Mouse (Mus musculus): ENCODE data around the gene Smarcc1.
"Not testable (repeated sequence)": the region's sequence is repeated elsewhere in the genome, so short reads cannot be mapped to it uniquely, and the experiment has no call there.

Gene Smarcc1

DNA sequence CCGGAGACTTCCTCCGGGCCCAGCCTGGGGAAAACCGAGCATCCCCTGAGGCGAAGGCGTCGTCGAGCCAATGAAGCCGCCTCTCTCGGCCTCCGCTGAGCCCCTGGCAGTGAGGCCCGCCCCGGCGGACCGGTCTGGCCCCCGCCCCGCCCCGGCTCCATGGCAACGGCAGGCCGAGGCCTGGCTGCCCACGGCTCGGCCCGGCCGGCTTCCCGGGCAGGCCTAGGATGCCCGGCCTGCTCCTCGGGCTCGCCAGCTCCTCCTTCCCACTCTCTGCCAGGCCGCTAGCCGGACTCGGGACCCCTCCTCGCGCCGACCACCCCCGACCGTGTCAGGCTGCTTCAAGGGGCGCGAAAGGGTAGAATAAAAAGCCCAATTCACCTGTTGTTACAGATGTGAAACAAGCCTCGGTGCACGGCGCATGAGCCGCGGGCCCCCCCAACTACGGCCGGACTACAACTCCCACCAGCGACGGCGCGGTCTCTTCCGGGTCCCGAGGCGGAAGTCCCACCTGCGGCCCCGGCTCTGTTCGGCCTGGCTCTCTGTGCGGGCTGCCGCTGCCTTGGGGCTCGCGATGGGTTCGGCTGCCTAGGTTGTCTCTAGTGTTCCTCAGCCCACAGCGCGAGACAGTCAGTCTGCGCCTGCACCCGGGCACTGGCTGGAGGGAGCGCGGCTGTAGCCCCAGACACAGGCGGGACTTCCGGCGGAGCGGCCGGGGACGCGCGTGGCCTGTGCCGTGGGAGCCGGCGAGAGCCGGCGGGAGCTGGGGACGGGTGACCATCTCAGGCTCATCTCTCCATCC, at the start of gene Smarcc1:
Gene Smarcc1, plus strand, starts transcription at position 732 of the 802 bp plus-strand sequence.
- peak; percentile 88 for DNase-seq

DNA sequence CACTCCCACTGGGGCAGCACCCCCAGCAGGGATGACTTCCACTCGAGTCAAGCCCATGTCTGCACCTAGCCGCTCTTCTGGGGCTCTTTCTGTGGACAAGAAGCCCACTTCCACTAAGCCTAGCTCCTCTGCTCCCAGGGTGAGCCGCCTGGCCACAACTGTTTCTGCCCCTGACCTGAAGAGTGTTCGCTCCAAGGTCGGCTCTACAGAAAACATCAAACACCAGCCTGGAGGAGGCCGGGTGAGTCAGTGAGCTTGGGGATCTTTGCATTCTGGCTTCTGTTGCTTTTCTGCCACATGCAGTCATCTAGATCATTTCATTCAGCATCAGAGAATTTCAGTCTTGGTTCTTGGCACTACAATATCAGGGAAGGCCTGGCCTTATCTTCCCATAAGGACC, 48.8 kb upstream of the Smarcc1 start:
- no peak for DNase-seq

DNA sequence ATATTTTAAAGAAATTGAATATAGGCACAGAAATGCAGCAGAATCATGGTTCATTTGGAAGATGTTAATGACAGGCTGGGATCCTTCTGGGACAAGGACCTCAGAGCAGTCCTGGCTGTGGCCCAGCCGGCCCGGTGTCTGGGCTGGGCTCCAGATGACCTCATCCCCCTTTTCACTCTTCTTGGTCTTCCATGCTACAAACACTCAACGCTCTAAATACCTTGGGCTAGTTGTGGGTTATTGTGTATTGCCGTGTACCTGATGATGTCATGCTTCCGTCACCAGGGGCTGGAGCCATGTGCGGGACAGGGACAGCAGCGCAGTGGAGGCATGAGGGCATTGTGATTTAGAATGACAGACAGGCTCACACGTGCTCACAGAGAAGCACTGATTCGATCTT, 47.1 kb upstream of the Smarcc1 start:
- DNase-seq = peak; percentile 41

DNA sequence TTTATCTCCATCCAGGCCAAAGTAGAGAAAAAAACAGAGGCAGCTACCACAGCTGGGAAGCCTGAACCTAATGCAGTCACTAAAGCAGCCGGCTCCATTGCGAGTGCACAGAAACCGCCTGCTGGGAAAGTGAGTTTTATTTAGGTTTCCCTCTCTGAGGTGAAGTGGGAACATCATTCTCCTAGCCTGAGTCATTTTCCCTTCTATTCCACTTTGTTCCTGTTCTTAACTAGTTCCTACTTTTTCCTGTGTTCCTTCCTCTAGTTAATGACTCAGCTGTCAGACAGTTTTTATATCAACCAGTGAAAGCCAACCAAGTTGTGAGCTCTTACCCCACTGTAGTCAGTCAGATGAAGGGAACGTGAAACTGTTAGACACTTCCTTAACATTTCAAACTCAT, 46.5 kb upstream of the Smarcc1 start:
- DNase-seq = no peak

DNA sequence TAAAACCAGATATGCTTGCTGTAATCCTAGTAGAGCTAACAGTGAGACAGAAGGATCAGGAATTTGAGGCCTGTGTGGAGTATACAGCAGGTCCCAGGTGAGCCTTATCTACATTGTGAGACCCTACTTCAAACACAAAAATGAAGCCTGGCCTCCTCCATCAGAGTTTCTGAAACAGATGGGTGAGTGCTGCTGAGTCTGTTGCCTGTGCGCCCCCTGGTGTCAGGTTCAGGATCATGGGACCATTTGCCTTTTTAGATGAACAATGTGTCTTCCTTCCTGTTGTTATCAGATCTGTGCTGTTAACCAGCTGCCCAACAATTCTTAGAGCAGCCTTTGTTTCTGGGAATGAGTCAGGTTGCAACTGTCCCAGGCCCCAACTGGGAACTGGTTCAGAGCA, 45.7 kb upstream of the Smarcc1 start:
- DNase-seq = peak; percentile 51

DNA sequence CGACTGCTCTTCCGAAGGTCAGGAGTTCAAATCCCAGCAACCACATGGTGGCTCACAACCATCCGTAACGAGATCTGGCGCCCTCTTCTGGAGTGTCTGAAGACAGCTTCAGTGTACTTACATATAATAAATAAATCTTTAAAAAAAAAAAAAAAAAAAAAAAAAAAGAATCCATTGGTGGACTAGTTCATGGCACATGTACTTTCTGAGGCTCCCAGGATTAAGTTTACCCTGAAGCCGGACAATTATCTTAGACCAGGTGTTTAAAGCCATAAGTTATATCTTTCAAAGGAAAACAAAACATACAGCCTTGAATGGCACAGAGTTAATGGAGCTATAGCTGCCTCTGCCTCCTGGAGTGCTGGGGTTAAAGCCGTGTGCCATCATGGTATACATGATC, 41.0 kb upstream of the Smarcc1 start:
- not testable (repeated sequence) for DNase-seq

DNA sequence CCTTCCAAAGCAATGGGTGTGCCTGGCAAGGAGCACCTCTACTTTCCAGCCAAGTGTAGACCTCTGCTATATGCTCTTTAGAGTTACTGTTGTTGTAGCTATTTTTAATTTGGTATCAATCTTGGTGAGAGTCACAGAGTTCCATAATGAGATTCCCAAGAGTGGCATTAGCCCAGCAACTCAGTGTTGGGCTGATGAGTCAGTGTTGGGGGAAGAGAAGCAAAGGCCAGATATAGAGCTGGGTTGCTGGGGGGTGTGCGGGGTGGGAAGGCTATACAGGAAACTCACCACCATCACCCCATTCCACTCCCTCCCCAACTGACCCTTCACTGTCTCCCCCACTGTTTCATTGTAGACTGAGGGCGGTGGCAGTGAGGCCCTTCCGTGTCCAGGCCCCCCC, 36.4 kb upstream of the Smarcc1 start:
- DNase-seq = no peak

DNA sequence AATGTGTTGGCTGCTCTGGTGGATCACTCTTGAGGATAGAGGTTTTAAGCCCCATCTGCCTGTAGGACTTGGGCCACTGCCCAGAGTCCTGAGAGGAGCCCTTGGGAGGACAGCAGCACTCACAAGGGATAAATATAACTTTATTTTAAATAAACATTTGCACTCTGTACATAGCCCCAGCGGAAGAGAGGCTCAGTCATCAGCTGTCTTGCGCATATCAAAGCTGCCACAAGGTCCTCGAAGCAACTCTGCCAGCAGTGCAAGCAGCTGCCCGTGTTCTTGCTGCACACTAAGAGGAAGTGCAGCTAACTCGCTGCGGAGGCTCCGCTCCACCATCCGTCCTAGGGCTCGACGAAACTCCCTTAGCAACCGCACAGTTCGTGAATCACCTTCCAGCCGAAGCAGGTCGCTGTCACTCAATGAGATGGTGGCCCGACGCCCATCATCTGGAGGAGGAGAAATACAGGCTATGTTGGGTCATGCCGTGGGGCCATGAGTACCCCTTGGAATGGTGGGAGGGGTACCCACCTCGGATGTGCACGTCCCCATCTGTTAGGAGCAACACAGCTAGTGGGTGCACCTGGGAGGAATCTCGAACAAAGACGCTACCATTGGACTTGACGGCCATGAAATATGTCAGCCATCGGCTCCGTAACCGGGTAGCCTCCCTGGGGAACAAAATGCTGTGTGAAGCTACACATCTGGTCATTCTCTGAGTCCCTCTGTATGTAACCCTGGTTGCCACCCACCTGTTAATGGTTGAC, 33.1 kb upstream of the Smarcc1 start:
- DNase-seq = no peak

DNA sequence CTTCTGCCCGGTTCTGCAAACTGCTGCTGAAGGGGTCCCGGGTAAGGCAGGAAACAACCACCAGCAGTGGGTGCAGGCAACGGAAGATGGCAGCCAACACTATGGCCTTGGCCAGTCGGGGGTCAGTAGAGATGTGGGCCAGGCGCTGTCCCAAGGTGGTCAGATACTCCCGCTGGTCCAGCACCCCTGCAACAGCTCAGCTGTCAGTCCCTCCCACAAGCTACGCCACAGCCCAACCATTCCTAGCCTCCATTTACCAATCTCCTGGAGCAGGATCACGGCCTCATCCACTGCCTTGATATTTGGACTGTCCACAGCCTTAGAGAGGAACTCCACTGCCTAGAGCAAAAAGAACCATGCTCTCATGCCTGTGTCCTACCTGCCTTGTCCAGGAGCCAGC, 31.8 kb upstream of the Smarcc1 start:
- DNase-seq = no peak

DNA sequence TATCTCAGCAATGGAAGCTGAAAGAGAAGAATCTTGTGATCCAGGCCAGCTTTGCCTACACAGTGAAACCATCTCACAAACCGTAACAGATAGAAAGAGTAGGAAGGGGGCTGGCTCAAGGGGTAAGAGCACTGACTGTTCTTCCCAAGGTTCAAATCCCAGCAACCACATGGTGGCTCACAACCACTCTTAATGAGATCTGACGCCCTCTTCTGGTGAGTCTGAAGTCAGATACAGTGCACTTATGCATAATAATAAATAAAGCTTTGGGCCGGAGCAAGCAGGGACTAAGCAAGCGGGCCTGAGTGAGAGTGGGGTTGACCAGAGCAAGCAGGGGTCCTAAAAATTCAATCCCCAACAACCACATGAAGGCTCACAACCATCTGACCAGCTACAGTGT, 24.2 kb upstream of the Smarcc1 start:
- no peak for DNase-seq

DNA sequence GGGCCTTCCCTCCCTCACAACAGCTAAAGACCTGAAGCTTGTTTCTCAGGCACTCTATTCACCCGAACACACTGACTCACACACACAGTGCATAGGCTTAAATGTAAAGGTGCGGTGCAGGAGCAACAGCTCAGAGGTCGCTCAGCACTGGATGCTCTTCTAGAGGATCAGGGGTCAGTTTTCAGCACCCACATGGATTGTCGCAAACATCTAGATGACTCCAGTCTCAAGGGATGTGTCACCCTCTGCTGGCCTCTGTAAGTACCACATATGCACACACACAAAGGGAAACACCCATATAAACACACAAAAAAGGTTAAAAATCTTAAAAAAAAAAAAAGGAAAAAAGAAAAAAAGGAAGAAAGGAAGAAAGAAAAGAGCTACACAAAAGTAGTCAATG, 22.7 kb upstream of the Smarcc1 start:
- no peak for DNase-seq

DNA sequence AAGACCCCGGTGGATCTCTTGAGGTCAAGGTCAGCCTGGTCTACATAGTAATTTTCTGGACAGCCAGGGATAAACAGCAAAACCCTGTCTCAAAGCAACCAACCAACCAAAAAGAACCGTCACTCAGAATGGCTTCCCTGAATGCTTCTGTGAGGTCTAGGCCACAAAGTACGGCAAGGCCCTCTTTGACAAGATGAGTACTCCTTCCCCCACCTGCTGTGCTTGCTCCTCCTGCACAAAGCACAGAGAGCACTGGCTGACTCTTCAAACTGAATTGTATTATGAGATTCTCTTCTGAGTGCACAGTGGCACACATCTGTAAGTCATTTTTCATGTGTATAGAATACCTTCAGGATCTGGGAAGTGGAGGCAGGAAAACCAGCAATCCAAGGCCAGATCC, 19.7 kb upstream of the Smarcc1 start:
- no peak for DNase-seq

DNA sequence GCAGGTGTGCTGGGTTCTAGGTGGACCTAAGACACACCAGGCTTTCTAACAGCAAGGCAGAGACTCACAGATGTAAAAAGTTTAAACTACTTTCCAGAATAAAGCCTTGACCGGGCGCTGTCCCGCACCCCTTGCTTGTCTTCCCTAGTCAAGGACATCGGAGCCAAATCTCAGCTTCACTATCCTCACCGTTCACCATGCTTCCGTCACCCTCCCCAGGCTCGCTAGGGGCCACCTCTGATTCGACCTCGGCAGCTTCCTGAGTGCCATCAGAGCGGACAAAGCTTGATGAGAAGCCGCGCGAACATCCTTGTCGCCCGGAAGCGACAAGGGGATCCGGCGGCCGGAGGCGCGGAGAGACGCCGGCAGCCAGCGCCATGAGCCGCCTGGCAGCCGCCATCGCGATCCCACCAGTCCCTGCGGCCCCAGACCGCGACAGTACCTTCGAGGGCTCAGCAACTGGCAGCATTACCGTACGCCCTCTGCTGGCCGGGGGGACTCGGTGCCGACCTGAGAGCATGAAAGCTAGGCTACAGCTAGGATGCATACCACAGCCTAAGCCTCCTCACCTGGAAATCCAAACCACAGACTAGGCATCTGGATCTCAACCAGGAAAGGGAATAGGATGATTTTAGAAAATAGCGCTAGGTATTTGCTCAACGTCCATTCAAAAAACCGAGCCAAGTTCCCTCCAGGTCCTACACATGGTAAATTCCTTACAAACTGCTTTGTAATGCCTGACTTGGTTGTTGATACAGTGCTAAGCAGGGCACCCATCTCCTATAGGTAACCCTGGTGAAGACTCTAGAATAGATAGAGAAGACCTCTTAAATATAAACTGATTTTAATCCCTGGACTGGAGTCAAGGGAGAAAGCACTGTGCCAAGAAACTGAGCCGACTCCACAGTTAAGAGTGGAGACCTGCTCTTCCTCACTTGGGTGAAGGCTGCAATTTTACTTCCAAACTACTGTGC, 16.6 kb upstream of the Smarcc1 start:
- peak; percentile 88 for DNase-seq

DNA sequence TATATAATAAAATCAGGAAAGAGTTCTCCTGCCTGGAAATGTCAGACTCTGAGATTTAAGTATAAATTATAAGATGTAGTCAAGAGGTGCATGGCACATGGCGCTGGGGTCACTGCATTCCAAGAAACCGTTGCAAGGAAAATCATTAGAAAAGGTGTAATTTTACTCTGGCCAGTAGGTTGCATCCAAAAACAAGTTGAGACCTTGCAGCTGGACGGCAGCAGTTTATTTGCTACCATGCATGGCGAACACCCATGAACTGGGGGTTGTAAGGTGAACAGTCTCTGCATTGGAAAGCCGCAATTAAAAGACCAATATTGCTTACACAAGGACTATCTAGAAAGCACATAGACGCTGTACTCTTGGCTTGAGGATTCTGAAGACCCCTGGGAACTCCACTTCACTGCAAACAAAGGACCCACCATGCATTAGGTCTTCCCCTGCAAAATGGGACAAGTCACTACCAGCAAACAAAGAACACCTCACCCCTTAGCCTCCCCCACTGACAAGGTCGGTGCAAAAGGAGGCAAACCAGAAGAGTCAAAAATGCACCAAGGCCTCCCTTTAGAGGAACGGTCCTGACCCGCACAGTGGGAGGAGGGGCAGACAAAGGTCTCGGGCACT, 1.0 kb upstream of the Smarcc1 start:
- DNase-seq = no peak

DNA sequence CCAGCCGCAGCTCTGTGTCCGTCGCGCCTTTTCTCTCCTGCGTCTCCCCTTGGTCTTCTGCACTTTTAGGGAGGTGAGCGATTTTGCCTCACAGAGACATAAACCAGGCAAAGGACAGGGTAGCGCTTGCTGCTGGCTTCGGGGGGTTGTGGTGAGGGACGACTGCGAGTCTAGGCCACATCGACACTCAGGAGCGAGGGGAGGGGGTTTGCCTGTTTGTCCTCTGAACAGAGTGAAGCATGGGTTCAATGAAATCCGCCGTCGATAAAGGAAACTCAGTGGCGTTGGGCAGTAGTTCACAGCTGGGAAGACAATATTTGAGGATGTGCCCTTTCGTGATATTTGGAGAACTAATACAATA, 251 bp downstream of the Smarcc1 start, which contains the start of gene Dhx30:
Gene Dhx30, minus strand, starts transcription at position 52 of the 361 bp plus-strand sequence.
- DNase-seq = no peak

DNA sequence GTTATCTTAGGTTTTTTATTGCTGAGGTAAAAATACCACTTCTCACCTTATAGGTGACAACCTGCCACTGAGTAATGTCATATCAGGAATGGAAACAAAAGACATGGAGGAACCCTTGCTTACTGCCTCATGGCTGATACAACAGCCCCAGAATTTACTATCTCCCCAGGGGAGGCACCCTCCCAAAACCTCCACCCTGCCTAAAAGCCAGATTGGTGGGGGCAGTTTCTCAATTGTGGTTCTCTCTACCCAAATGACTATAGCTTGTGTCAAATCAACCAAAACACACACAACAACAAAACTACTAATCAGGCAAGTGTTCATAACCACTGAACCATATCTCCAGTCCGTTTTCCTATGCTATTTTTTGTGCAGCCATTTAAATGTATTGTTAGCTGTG, 741 bp downstream of the Smarcc1 start:
- no peak for DNase-seq

DNA sequence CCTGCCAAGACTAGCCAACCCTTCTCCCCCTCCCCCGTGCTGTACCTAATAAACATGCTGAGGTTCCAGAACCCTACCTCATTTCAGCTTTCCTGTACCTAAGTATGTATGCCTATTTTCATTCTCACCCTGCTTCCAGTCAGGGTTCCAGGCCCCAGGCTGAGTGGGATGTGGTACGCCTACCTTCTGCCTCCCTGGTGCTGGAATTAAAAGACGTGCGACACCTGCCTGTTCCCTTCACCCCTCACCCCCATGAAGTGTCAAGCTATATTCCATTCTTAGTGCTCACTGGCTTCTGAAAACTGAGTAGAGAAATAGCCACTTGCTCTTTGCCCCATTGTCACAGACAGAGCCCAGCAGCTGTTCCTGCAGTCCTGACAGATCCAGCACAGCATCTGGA, 3.9 kb downstream of the Smarcc1 start:
- DNase-seq = no peak

DNA sequence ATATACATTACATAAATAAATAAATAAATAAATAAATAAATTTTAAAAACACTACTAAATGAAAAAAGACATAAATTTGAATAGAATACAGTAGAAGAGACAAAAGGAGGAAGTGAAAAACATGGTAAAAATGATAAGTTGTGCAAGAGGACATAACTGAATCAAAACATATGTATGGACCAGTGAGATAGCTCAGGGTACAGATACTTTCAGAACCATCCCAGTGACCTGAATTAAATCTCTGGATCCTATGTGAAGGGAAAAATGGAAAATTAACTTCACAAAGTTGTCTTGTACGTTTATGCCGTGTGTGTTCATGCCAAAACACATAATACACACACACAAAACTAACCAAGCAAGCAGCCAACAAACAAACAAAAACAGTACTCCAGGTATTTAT, 5.8 kb downstream of the Smarcc1 start:
- DNase-seq = no peak

DNA sequence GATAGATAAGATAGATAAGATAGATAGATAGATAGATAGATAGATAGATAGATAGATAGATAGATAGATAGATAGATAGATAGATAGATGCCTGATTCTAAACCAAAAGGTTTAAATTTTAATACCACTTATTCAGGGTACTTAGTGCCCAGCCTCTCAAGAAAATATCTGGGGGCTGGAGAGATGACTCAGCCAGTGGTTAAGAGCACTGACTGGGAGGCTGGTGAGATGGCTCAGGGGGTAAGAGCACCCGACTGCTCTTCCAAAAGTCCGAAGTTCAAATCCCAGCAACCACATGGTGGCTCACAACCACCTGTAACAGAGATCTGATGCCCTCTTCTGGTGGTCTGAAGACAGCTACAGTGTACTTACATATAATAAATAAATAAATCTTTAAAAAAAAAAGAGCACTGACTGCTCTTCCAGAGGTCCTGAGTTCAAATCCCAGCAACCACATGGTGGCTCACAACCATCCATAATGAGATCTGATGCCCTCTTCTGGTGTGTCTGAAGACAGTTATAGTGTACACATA, 6.6 kb downstream of the Smarcc1 start:
- DNase-seq = not testable (repeated sequence)

DNA sequence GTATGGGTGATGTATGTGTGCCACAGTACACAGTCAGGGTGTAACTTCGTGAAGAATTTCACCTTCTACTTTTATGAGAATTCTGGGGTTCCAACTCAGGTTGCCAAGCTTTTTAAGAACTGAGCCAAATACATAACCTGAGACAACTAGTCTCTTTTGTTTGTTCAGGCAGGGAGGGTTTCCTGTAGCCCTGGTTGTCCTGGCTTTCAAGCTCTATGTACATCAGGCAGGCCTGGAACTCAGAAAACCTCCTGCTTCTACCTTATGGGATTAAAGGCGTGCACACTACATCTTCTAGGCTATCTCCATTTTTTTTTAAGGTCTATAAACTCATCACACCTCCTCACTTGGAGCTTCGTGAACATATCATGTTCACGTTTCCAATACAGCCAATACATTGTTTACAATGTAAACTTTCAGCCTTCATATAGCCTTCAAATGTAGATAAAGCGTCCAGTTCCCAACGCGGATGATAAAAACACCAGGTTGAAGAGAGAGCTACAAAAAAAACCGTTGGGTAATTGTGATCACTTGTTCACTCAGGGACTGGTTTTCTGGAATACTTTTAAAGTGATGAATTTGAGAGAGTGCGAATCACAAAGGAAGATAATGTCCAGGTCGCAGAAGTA, 13.5 kb downstream of the Smarcc1 start:
- no peak for DNase-seq

DNA sequence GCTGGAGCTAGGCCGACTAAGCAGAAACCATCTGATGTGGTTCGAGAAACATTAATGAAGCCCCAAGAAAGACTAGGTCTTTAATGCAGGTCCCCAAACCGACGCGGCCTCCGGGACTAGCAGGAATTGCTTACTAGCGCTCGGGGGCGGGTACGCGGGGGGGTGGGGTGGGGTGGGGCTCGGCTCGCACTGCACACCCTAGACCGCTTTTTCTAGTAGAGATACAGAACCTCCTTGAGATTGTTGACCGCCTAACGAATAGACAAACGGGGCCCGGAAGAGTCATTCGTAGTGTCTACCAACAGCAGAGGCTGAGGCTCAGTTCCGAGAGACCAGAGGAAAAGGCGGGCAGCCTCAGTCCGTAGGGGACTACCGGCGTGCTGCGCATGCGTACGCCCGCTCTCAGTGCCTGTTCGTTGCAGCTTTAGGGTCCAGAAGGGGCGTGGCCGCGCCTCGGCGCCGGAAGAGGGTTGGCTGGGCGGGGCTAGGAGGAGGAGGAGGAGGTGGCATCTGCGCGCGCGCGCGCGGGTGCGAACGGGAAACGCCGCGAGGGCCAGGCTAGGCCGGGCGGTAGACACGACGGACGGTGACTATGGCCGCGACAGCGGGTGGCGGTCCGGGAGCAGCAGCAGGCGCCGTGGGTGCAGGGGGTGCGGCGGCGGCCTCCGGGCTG, 14.2 kb downstream of the Smarcc1 start:
- DNase-seq = peak; percentile 99

Data from kidney, adult 11 months (tissue).